10 mouse cellular contexts compared by ENCODE assay signal in genomic region chr7:73666921-73667675, GRCm38 (mm10).
DNase-seq lines count a peak whose midpoint lies in the region; ATAC-seq and TF ChIP-seq lines count a peak whose summit lies in the region.
"Had no signal": no experiment of that assay in that cellular context is flagged by ENCODE, and none has a peak within 500 bp of the region (broad histone marks: within the 10 kb centered on the region; RNA-seq: fewer than 3 reads in every experiment).

No protein-coding gene starts in this region.

- no peak overlapping the region for H3K4me2 ChIP-seq in heart, embryonic 11.5 days
- H3K4me2 ChIP-seq in limb, embryonic 15.5 days: no peak overlapping the region
- H3K4me2 ChIP-seq: intestine, embryonic 15.5 days had no signal

- no peaks in the 10 kb centered on the region for H3K9me3 ChIP-seq in heart, embryonic 11.5 days (replicated peaks; ENCODE audit: control insufficient read depth, low read length)
- no peaks in the 10 kb centered on the region for H3K9me3 ChIP-seq in limb, embryonic 15.5 days
- H3K9me3 ChIP-seq: intestine, embryonic 15.5 days had no signal

- intact Hi-C loops in heart, postnatal 10 days (cut with DNase I): no loop called here

- TF ChIP-seq POLR2A in brain, embryonic 14.5 days (IDR thresholded peaks at IDR 0.05; ENCODE audit: borderline replicate concordance, extremely low read depth, insufficient read depth, insufficient read length, poor library complexity, severe bottlenecking): no peak

- no peak for TF ChIP-seq CTCF in brain, embryonic 14.5 days (IDR thresholded peaks at IDR 0.05; ENCODE audit: borderline replicate concordance, extremely low read depth, insufficient read depth, insufficient read length)

- WGBS in heart, embryonic 11.5 days (ENCODE audit: insufficient replicate concordance): 63% methylated on average over 14 of the region's 14 CpGs
- WGBS in limb, embryonic 15.5 days: 64% methylated on average over 14 of the region's 14 CpGs

- no peak overlapping the region for H3K9ac ChIP-seq in heart, embryonic 11.5 days (ENCODE audit: low read depth, low read length)
- H3K9ac ChIP-seq in limb, embryonic 15.5 days: no peak overlapping the region
- H3K9ac ChIP-seq: intestine, embryonic 15.5 days had no signal

- H3K36me3 ChIP-seq in heart, embryonic 11.5 days (ENCODE audit: control insufficient read depth, insufficient read depth, low read length): no peaks in the 10 kb centered on the region
- H3K36me3 ChIP-seq in limb, embryonic 15.5 days: no peaks in the 10 kb centered on the region
- H3K36me3 ChIP-seq: intestine, embryonic 15.5 days had no signal

- H3K4me3 ChIP-seq in heart, embryonic 11.5 days (ENCODE audit: low read depth, low read length): no peak overlapping the region
- no peak overlapping the region for H3K4me3 ChIP-seq in limb, embryonic 15.5 days
- H3K4me3 ChIP-seq: intestine, embryonic 15.5 days had no signal

- no peaks in the 10 kb centered on the region for H3K27me3 ChIP-seq in heart, embryonic 11.5 days (ENCODE audit: control insufficient read depth, insufficient read depth, low read length)
- no peaks in the 10 kb centered on the region for H3K27me3 ChIP-seq in limb, embryonic 15.5 days
- H3K27me3 ChIP-seq: intestine, embryonic 15.5 days had no signal

- no peak overlapping the region for H3K27ac ChIP-seq in heart, embryonic 11.5 days (ENCODE audit: low read depth, low read length)
- no peak overlapping the region for H3K27ac ChIP-seq in limb, embryonic 15.5 days
- H3K27ac ChIP-seq: intestine, embryonic 15.5 days had no signal

- ATAC-seq in heart, embryonic 11.5 days (replicated peaks; ENCODE audit: insufficient number of reproducible peaks, low FRiP score, low TSS enrichment): no peak
- peak; percentile 65; the same call in 1 of the 2 replicates for ATAC-seq in limb, embryonic 15.5 days (ENCODE audit: insufficient number of reproducible peaks, low FRiP score, low TSS enrichment, low read depth)
- ATAC-seq: intestine, embryonic 15.5 days had no signal

- H3K4me1 ChIP-seq in heart, embryonic 11.5 days (ENCODE audit: control insufficient read depth, insufficient read depth, low read length): no peaks in the 10 kb centered on the region
- peaks cover 9% of the 10 kb centered on the region; the same call in 1 of the 2 replicates for H3K4me1 ChIP-seq in limb, embryonic 15.5 days
- H3K4me1 ChIP-seq: intestine, embryonic 15.5 days had no signal

- DNase-seq in heart, adult 11 months: peak; percentile 98
- peak; percentile 57 for DNase-seq in brain, embryonic 14.5 days (ENCODE audit: low read depth)
- DNase-seq in heart, postnatal 10 days: peak; percentile 48 to 54
- DNase-seq in spleen, postnatal 36 days (ENCODE audit: low spot score in 2 of 2): no peak
- no peak for DNase-seq in B cell, adult 2 months
- no peak for DNase-seq in frontal cortex, postnatal 10 days (ENCODE audit: low spot score in 2 of 2)
- DNase-seq: gastrocnemius, postnatal 36 days had no signal

Comparison
In these comparisons a context has a peak if more than half of its experiments do, and no peak if none do; other contexts are left out.
1. DNase-seq: peak in heart, adult 11 months (single experiment), brain, embryonic 14.5 days (single experiment) and heart, postnatal 10 days (2 of 2); none in spleen, postnatal 36 days (0 of 2), B cell, adult 2 months (0 of 2) and frontal cortex, postnatal 10 days (0 of 2).